Mouse (Mus musculus): Measurements from ENCODE around the gene Patl2. TPM values are rescaled to one million over a fixed set of nuclear protein-coding genes. Genes with fewer than 3 reads are reported as not detected.

The Patl2 gene
- polyA plus RNA-seq, 1 experiment: 0.38 TPM

- DNase-seq (ENCODE audit: low read depth): no peak
These were observed 13.8 kb downstream of the Patl2 start for GRCm38 (mm10) chr2:122172188-122172587.

GRCm38 (mm10) chr2:122171292-122171691 is 14.7 kb downstream of the Patl2 start:
- no peak for DNase-seq (ENCODE audit: low read depth)

DNA sequence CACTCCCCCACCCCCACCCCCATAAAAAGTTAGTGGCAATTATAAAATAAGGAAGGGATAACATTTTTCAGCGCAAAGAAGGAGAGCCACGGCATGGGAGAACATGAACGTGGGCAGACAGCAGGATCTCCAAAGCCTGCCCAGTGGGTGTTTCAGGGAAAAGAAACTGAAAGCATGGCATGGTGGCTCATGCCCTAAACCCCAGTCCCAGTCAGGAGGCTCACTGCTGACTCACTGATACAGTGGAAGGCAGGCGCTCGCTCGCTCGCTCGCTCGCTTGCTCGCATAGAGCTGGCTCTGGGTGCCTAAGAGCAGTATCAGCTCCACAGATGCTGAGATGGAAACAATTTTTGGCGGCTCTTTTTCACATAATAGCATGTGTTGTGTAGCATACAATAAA is 21.7 kb downstream of the Patl2 start:
- DNase-seq (ENCODE audit: low read depth): no peak

DNA sequence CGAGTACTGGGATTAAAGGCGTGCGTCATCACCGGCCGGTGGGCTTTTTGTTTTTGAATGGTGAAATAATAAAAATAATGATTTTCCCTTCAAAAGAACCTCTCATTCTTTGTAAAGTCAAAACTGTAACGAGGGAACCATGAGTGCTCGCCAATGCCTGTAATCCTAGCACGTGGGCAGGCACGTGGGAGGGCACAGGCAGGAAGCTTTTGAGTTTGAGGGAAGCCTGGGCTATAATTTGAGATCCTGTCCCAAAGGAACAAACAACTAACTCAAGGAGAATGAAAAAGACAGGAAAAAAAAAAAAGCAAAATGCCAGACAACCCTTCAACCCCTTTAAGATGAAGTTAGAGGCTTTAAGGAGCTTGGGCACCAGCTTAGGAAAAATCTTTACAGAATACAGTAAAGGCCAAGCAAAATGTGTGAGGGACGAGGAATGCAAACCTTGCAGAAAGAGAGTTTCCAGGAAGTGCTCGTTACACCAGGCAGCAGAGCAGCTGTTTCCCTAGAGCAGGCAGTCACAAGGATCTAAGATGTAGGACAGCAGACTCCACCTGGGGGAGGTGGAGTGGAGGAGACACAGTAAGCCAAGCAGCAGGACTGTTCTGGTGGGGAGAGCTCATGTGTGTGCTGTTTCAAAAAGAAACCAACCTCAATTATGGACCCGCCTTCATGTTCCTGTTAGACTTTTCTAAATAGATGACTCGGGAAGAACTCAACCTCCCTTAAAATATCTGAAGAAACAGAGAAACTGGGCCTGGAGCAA is 22.4 kb downstream of the Patl2 start:
- no peak for DNase-seq (ENCODE audit: low read depth)

DNA sequence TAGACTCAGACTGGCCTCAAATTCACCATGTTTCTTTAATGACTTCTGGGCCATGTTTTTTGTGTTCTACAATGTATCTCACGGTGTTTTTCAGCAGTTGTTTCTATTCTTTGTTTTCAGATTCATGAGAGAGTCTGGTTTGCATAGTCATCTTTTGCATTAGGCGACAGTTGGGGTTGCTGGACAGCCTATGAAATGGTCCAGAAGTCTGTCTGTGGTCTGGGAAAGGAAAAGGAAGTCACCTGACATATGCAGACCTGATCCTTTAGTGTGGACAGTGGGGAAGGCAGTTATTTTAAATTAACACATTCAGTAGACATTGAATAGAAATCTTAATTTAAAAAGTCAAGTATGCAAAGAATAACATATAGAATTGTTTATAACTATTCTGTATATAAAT is 23.5 kb downstream of the Patl2 start:
- no peak for DNase-seq (ENCODE audit: low read depth)

DNA sequence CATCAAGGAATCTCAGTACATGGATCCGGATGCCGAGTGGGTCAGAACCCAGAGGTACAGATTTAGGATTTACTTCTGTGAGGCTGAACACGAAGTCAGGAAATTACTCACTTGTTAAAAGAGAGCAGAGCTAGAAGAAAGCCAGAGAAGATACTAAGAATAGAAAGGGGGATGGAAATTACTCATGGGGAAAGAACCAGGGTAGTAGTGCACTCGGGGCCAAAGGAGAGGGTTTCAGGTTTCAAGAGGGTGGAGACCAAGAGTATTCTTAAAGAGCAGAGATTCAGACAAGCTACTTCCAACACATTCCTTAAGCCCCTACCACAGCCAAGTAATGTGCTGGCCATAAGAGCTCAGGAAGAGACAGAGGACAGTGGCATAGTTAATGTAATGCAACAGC is 24.4 kb downstream of the Patl2 start:
- no peak for DNase-seq (ENCODE audit: low read depth)

DNA sequence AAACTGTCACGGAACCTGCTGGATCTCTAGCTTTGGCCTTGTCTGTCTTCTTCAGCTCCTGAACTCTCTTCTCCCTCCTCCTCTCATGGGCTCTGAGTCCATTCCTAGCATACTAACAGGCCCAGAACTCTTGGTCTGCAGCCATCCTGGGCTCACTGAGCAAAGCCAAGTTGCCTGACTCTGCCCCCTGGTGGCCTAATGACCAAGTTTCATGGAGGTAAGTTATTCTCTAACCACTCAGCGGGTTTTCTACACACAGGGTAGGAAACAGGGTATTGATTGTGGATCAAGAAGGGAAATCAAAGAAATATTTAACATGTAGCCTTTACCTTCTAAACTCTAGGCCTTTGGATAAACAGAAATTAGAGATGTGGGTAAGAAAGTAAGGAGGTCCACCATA is 25.3 kb downstream of the Patl2 start, which contains the start of gene Trim69:
Gene Trim69, plus strand, starts transcription at position 21 of the 400 bp plus-strand sequence.
- DNase-seq (ENCODE audit: low read depth): no peak

- no peak for DNase-seq (ENCODE audit: low read depth)
These were observed 26.3 kb downstream of the Patl2 start for GRCm38 (mm10) chr2:122159667-122160066.

- DNase-seq (ENCODE audit: low read depth): no peak
These were observed 27.6 kb downstream of the Patl2 start for GRCm38 (mm10) chr2:122158362-122158802.

- no peak for DNase-seq (ENCODE audit: low read depth)
These were observed 28.4 kb downstream of the Patl2 start for GRCm38 (mm10) chr2:122157561-122157960.

DNA sequence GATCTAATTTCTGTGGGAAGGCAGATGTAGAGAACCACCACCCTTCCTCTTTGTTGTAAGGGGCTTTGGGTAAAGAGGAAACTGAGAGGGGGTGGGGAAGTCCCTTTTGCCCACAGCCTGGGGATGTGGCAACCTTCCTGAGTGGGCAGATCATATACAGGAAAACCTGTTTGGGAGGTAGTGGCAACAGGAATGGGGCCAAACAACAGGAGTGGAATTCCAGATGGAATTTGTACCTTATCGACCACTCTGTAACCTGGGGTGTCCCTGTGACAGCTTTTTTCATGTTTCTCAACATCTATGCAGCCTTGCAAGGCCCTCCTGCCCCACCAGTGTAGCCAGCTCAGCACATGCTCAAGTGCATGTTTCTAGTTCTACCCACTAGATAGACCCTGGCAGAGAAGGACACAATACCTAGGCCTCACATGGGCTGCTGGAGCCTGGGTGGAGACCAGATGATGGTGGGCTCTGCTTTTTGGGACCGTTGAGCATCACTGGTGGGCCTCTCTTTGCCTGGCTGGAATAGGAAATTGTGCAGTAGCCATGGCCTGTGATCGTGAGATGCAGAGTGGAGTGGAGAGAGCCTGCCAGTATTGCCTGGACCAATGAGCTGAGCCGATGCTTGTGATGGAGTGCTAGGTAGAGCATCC is 29.8 kb downstream of the Patl2 start:
- DNase-seq (ENCODE audit: low read depth): no peak

- no peak for DNase-seq (ENCODE audit: low read depth)
These were observed 30.7 kb downstream of the Patl2 start for GRCm38 (mm10) chr2:122155292-122155691.

- DNase-seq (ENCODE audit: low read depth): no peak
These were observed 31.5 kb downstream of the Patl2 start for GRCm38 (mm10) chr2:122154479-122154878.

DNA sequence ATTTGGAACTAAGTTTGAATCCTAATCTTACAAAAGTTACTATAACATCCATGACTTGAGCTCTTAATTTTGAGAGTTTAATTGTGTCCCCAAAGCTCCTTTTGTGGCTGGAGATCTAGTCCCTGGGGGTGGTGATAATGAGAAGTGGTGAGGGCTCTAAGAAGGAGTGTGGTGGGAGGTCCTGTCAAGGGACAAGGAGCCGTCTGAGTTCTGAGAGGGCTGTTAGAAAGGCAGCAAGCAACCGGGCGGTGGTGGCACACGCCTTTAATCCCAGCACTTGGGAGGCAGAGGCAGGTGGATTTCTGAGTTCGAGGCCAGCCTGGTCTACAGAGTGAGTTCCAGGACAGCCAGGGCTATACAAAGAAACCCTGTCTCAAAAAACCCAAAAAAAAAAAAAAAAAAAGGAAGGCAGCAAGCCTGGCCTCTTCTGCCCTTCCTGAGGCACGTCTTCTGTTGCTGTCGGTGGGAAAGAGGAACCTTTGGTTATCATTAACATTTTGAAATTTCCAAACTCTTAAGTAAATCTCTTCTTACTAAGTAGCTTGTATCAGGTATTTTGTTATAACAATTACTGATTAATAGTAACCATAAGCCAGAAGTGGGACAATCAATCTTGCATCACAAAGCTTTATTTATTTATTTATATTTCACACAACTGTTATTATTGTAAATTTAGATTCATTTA is 32.2 kb downstream of the Patl2 start:
- no peak for DNase-seq (ENCODE audit: low read depth)

- no peak for DNase-seq (ENCODE audit: low read depth)
These were observed 33.1 kb downstream of the Patl2 start for GRCm38 (mm10) chr2:122152850-122153249.

DNA sequence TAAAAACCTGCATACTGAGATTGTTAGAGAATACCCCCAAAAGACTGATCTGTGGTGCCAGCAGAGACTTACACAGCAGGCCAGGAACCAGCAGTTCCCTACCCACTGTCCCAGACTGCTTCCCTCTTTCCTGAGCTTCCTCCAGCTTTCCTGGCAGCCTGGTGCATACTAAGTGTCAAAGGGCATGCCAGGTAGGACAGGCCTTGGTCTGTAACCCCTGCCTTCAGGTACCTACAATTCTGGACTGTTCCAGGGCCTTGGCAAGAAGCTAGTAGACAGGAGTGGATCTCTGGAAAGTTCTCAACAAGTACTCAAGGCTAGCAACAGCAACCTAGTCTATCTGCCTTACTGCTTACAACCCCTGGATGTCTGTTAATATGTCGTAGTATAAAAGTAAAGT is 34.8 kb downstream of the Patl2 start:
- no peak for DNase-seq (ENCODE audit: low read depth)

DNA sequence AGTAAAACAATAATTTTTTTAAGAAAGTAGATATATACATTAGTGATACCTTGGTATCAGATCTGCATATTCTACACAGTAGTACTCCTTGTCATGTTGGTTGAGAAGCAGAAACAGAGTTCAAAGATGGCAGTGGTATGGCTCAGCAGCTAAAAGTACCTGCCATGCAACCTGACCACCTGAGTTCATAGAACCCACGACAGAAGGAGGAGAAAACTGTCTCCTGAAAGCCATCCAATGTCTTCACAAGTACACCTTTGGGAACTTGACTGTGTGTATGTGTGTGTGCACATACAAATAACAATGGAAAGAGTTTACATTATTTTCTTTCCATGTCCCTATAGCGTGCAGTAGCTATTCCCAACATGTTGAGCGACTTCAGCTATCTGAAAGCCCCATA is 36.3 kb downstream of the Patl2 start:
- DNase-seq (ENCODE audit: low read depth): no peak

GRCm38 (mm10) chr2:122149316-122149715 is 36.7 kb downstream of the Patl2 start:
- no peak for DNase-seq (ENCODE audit: low read depth)

DNA sequence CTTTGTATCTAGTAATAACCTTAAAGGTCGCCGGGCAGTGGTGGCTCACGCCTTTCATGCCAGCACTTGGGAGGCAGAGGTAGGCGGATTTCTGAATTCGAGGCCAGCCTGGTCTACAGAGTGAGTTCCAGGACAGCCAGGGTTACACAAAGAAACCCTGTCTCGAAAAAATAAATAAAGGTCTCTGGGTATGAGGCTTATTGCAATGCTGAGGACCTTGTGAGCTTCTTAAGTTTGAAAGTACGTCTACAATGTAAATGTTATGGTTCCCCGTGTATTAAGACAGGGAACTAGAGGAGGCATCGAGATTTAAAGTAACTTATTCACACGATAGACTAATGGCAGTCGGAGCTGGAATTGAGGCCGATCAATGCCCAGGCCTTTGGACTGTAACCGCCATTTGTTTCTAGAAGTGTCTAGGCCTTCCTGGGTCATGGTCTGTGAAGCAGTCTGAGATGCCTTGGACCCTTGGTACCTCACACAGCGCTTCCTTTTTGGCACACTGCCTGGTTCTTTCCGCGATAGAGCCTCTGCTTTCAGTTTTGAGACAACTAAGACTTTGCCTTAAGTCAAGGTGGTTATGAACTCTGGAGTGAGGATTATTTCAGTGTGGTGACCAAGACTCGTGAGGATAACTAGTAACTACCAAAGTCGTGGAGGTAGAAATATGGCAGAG is 37.6 kb downstream of the Patl2 start:
- no peak for DNase-seq (ENCODE audit: low read depth)

- no peak for DNase-seq (ENCODE audit: low read depth)
These were observed 38.3 kb downstream of the Patl2 start, which contains the start of gene B2m for GRCm38 (mm10) chr2:122147508-122148241. B2m (plus strand) TSS chr2:122147686.

DNA sequence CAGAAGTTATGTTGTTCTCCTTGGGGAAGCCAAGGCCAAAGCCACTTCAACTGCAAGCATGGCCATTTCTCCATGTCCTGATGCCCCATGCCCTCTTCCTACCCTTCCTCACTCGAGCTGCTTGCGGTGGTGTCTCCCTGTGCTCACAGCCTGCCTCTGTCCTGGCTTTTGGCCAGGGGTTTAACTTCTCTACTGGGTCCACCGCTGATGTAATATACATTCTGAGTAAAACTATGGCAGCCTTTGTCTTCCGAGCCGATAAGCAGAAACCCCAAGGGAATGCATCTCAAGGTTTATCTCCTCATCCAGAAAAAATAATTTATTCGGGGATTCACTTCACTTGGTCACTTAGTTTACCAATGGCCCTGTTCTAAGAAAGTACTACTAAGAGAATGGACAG is 39.3 kb downstream of the Patl2 start:
- DNase-seq (ENCODE audit: low read depth): no peak
